Mouse (Mus musculus): ENCODE measurements around the gene Cep89. TPM values are rescaled to one million over a fixed set of nuclear protein-coding genes. Genes with fewer than 3 reads are reported as not detected.

Cep89 gene
- polyA plus RNA-seq, 2 experiments from 2014 or later = 14.2 to 23.5 TPM

- ATAC-seq = no peak
These were observed 10.3 kb upstream of the Cep89 start for GRCm38 (mm10) chr7:35386525-35386952.

DNA sequence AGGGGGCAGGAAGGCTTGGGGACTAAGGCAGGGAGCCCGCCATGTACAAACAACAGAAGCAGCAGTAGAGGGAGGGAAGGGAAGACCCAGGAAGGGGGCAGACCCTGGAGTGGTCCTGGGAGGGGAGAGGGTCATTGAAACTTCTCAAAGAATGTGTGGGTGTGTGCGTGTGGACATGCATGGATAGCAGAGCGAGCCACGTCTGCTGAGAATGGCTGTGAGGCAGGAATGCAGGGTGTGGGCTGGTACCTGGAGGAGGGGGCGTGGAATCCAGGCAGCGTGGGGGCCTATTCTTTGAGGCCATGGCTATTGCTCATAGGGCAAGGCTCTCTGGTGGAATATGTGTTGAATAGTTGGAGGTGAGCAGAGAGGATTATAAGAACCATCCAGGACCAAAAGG lies 8.1 kb upstream of the Cep89 start:
- no peak for ATAC-seq

DNA sequence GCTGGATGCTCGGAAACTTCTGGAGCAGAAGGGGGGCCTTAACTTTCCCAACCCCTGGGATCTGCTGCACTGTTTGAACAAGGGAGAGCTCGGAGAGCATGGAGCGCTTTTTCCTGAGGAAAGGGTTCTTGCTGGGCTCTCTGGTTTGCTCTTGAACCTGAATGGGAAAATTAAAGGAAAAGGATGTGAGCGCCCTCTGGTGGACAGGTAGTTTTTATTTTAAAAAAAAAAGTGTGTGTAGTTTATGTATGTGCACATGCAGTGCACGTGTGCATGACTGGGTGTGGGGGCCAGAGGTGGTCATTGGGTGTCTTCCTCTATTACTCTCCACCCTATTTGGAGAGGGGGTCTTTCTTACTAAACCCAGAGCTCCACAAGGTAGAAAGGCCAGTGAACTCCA lies 3.9 kb upstream of the Cep89 start:
- ATAC-seq = no peak

GRCm38 (mm10) chr7:35395734-35396456 lies 940 bp upstream of the Cep89 start:
- peak; percentile 3 for ATAC-seq

- ATAC-seq = no peak
These were observed 4.3 kb downstream of the Cep89 start for GRCm38 (mm10) chr7:35401169-35401568.

GRCm38 (mm10) chr7:35415226-35415625 lies 18.4 kb downstream of the Cep89 start:
- no peak for ATAC-seq

- ATAC-seq = no peak
These were observed 19.2 kb downstream of the Cep89 start for GRCm38 (mm10) chr7:35415801-35416653.

DNA sequence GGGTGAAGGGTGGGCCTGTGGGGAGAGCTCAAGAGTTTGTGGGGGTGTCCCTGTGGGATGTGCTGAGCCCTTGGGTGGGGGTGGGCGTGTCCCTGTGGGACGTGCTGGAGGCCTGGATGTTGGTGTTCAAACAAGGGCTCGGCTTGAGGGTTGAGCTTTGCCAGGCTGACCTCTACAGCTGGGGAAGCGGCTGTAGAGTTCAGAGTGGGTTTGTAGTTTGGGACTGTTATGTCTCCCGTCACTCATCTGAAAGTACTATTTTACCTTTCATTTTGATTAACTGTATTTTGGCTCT lies 19.8 kb downstream of the Cep89 start:
- ATAC-seq = no peak

- no peak for ATAC-seq
These were observed 26.2 kb downstream of the Cep89 start for GRCm38 (mm10) chr7:35423071-35423470.

DNA sequence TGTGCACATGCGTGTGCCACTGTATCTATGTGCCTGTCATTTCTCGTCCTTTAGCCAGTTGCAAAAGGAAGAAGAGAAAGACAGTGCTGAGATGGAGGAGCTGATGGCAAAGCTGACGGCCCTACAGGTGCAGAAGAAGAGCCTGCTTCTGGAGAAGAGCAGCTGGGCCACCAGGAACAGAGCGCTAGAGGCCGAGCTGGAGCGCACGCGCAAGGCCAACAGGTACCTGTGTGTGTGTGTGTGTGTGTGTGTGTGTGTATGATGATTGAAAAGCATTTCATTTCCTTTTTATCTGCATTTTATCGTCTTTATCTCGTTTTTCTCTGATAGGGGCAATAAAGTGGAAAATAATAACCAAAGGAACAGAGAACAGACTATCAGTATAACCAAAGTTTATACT lies 31.3 kb downstream of the Cep89 start:
- no peak for ATAC-seq

- no peak for ATAC-seq
These were observed 38.4 kb downstream of the Cep89 start for GRCm38 (mm10) chr7:35435266-35435665.

DNA sequence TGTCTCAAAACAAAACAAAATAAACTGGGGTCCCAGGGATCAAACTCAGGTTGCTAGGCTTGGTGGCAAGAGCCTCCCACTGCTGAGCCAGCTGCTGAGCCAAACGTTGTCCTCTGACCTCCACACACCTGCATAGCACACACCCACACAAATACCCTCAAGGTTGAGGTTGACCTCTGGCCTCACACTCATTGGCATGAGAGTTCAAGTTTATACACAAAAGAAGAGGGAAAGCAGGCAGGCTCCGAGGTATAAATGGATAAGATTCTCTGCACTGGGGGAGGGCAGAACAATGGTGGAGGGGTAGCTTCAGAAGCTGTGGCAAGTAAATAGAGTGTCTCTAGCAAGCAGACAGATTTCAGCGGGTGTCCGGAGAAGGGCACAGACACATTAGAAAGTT lies 50.7 kb downstream of the Cep89 start:
- ATAC-seq = no peak

- ATAC-seq = no peak
These were observed 51.4 kb downstream of the Cep89 start, which contains the start of gene Slc7a9 for GRCm38 (mm10) chr7:35447996-35448846. Gene Slc7a9 (plus strand): TSS chr7:35448796.

DNA sequence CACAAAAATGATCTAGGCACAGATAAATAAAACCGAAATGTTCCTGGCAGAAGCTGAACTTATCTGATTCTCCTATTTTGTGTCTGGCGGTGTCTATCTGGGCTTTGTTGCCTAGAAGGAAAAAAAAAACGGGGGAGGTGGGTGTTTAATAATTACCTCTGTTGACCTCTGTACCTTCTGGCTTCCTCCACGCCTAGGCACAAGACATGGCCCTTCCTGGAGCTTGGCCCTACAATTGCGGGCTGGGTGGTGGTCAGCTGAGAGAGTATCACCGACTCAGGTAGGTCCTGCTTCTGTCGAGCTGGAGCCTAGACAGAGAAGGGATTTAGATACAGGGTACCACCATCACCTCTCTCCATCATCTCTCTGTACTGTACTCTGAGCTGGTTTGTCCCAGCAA lies 52.0 kb downstream of the Cep89 start:
- ATAC-seq = no peak

DNA sequence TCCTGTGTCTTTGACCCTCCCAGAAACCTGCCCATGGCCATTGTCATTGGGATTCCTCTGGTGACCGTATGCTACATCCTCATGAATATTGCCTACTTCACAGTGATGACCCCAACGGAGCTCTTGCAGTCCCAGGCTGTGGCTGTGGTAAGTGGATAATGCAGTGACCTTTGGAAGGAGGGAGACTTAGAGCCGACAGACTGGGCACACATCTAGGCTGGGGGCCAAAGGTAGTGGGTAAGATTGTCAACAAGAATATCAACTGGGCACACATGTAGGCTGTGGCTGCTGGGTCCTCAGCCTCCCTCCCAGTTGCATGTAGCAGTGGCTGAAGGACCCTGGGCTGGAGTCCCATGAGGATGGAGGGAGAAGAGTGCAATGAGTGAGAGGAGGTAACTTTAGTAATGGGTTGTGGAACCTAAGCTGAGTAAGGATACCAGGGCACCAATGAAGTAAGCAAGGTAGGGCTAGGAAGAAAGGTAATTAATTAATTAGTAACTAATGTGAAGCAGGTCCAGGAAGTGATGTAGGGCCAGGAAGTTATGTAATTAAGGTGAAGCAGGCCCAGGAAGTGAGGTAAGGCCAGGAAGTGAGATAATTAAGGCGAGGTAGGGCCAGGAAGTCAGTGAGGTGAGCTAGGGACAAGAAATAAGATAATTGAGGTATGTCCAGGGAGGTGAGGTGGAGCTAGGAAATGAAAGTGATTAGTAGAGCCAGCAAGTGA lies 59.4 kb downstream of the Cep89 start:
- ATAC-seq = no peak

DNA sequence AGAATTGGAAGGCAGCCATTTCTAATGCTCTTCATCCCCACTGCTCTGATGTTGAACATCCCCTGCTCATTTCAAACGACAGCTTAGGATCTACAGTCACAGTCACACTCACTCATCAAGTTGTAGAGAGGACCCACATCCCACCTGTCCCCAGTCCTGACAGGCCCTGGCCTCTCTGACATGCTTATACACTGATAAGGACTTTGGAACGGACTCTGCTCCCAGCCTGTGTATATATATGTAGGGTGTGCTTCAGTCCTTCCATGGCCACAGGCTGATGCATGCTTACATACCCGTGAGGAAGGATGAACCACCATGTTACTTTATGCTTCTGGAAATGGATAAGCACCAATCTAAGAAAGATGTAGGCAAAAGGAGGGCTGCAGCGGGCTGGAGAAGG lies 64.1 kb downstream of the Cep89 start:
- ATAC-seq = no peak

DNA sequence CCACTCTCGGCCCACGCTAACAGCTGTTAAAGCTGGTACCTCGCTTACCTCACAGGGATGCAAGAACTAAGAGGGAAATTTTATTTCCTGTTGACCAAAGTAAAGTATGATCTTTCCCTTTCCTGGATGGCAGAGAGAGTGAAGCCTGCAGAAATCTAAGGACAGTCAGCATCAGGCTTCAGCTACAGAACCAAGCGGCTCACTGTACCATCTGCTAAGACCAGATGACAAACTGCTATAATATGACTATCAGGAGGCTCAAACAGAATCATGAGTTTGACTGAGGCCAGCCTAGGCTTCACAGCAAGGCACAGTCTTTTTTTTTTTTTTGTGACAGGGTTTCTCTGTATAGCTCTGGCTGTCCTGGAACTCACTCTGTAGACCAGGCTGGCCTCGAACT lies 68.2 kb downstream of the Cep89 start:
- ATAC-seq = no peak

DNA sequence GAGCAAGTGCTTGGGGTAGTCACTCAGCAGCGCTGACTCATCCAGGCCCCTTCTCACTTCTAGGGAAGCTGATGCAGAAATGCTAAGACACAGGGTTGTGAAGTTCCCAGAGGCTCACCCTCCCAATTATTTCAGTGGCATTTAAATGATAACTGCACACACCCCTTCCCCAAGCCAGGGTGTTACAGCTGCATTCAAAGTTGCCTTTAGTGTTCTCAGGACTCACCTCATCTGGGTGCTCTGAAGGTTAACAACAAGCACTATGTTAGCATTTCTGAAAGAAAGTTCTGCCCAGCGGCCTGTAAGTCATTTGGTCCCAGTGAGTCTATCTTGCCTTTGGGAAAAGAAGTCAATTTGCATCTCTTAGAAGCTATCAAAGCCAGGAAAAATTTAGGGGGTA lies 71.0 kb downstream of the Cep89 start:
- ATAC-seq = no peak

GRCm38 (mm10) chr7:35470794-35471193 lies 74.0 kb downstream of the Cep89 start:
- ATAC-seq = no peak

GRCm38 (mm10) chr7:35476457-35476856 lies 79.6 kb downstream of the Cep89 start:
- no peak for ATAC-seq

DNA sequence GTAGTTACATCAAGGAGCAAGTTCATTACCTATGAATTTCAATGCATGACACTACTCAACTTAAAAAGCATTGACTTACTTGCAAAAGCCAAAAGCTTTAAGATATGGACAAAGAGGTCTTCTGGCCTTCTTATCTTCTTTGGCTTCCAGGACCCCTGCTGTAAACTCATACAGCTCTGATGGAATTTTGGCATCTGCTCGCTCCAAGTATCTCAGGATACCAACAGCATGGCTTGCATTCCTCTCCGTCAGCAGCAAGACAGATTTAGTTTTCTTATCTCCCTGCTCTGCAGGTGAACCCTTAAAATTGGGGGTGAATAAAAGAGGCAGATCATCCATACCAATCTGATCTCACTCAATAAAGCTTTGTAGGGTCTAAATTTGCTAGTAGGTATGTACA lies 88.3 kb downstream of the Cep89 start:
- ATAC-seq = no peak

DNA sequence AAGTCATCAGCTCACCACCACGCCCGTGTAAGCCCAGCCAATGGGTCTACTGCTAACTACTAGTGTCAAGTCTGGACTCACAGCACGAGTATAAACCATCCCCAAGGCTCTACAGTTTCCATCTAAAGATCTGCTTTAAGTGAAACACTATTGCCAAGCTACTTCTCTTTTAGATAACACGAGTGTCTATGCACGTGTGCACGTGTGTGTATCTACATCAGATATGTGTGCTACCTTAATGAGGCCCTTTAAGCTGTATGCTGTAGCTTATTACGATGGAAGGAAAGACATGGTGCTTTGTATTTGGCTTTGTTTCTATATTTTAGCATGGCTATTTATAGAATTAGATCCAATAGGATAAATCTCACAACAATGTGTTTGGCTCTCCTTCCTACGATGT lies 89.7 kb downstream of the Cep89 start:
- no peak for ATAC-seq
